In the genomic region with DNA sequence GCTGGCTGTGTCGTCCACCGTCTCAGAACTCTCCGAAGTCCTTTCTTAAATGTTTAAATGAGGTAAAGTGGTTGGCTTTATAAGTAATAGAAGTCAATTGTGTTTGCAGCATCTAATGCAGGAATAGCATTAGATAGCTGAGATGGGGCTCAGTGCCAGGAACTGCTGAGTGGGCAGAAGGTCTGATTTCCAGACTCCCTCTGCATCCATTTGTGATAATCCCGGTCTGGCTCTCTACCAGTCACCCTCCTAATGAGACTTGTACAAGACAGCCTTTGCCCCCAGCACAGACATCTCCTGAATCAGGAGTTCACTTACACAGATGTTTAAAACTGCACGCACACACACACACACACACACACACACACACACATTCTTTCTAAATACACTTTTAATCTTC, we compare ENCODE assay signal across 19 mouse cellular contexts.
A peak's percentile ranks its signal among the peaks of the same experiment; 100 is the strongest.
DNase-seq lines count a peak whose midpoint lies in the region; ATAC-seq and TF ChIP-seq lines count a peak whose summit lies in the region.
"Had no signal": no experiment of that assay in that cellular context is flagged by ENCODE, and none has a peak within 500 bp of the region (broad histone marks: within the 10 kb centered on the region; RNA-seq: fewer than 3 reads in every experiment).

No protein-coding gene starts in this region.

- no peak for TF ChIP-seq CTCF in forebrain, postnatal 0 days (IDR thresholded peaks at IDR 0.05; ENCODE audit: low read depth)

- H3K9me3 ChIP-seq in forebrain, postnatal 0 days (ENCODE audit: low read length), result no peaks in the 10 kb centered on the region
- no peaks in the 10 kb centered on the region for H3K9me3 ChIP-seq in forebrain, embryonic 12.5 days
- H3K9me3 ChIP-seq: embryonic facial prominence, embryonic 13.5 days; heart, embryonic 12.5 days; limb, embryonic 15.5 days; midbrain, embryonic 12.5 days had no signal

- ATAC-seq in forebrain, postnatal 0 days, result no peak; the same call in 1 of the 2 replicates
- ATAC-seq in forebrain, embryonic 12.5 days (ENCODE audit: low FRiP score), result no peak
- ATAC-seq: liver, postnatal 0 days had no signal

- H3K27me3 ChIP-seq in forebrain, postnatal 0 days (ENCODE audit: insufficient read depth, low read length), result no peaks in the 10 kb centered on the region
- H3K27me3 ChIP-seq in forebrain, embryonic 12.5 days, result no peaks in the 10 kb centered on the region
- H3K27me3 ChIP-seq: heart, embryonic 12.5 days; limb, embryonic 15.5 days; midbrain, embryonic 12.5 days had no signal

- H3K27ac ChIP-seq in forebrain, postnatal 0 days (ENCODE audit: low read depth, low read length), result no peak overlapping the region
- H3K27ac ChIP-seq in forebrain, embryonic 12.5 days, result no peak overlapping the region
- H3K27ac ChIP-seq: embryonic facial prominence, embryonic 13.5 days; left cerebral cortex, adult 2 months; limb, embryonic 15.5 days; midbrain, embryonic 12.5 days had no signal

- DNase-seq in forebrain, postnatal 0 days, result peak; percentile 41
- peak; percentile 91 for DNase-seq in left cerebral cortex, postnatal 4 days
- no peak for DNase-seq in left cerebral cortex, adult 18-20 months (ENCODE audit: low spot score in 2 of 2)
- DNase-seq in right cerebral cortex, postnatal 14 days, result peak; percentile 5
- DNase-seq in right cerebral cortex, postnatal 36 days (ENCODE audit: low spot score in 2 of 2), result no peak
- DNase-seq in yolk sac, embryonic 10.5 days (ENCODE audit: low spot score), result peak; percentile 8
- no peak for DNase-seq in urinary bladder, postnatal 4 days (ENCODE audit: low spot score in 2 of 2)
- DNase-seq: adrenal gland, postnatal 25 days; heart, postnatal 36 days; kidney, postnatal 4 days; liver, postnatal 0 days; lung, postnatal 36 days; thymus, postnatal 25 days had no signal

- H3K4me3 ChIP-seq in forebrain, postnatal 0 days (ENCODE audit: low read depth, low read length), result no peak overlapping the region
- no peak overlapping the region for H3K4me3 ChIP-seq in forebrain, embryonic 12.5 days (replicated peaks)
- H3K4me3 ChIP-seq: embryonic facial prominence, embryonic 13.5 days; heart, embryonic 12.5 days; left cerebral cortex, adult 2 months; limb, embryonic 15.5 days; midbrain, embryonic 12.5 days had no signal

- peaks cover 6% of the 10 kb centered on the region; the same call in 1 of the 2 replicates for H3K4me1 ChIP-seq in forebrain, postnatal 0 days (ENCODE audit: insufficient read depth)
- H3K4me1 ChIP-seq in forebrain, embryonic 12.5 days, result peaks cover 8% of the 10 kb centered on the region; the same call in 1 of the 2 replicates
- H3K4me1 ChIP-seq: heart, embryonic 12.5 days; limb, embryonic 15.5 days had no signal

- H3K4me2 ChIP-seq in forebrain, postnatal 0 days (ENCODE audit: low read depth), result no peak overlapping the region
- no peak overlapping the region for H3K4me2 ChIP-seq in forebrain, embryonic 12.5 days
- H3K4me2 ChIP-seq: embryonic facial prominence, embryonic 13.5 days; heart, embryonic 12.5 days; limb, embryonic 15.5 days; midbrain, embryonic 12.5 days had no signal

- intact Hi-C loops in left cerebral cortex, postnatal 4 days (cut with DNase I), result no loop called here

- 54% methylated on average over 5 of the region's 5 CpGs for WGBS in forebrain, postnatal 0 days
- WGBS in forebrain, embryonic 12.5 days, result 78% methylated on average over 5 of the region's 5 CpGs

- no peaks in the 10 kb centered on the region for H3K36me3 ChIP-seq in forebrain, postnatal 0 days (ENCODE audit: insufficient read depth)
- no peaks in the 10 kb centered on the region for H3K36me3 ChIP-seq in forebrain, embryonic 12.5 days (replicated peaks)
- H3K36me3 ChIP-seq: embryonic facial prominence, embryonic 13.5 days; heart, embryonic 12.5 days; limb, embryonic 15.5 days; midbrain, embryonic 12.5 days had no signal

- no peak overlapping the region for H3K9ac ChIP-seq in forebrain, postnatal 0 days
- no peak overlapping the region for H3K9ac ChIP-seq in forebrain, embryonic 12.5 days
- H3K9ac ChIP-seq: embryonic facial prominence, embryonic 13.5 days; heart, embryonic 12.5 days; limb, embryonic 15.5 days; liver, postnatal 0 days; midbrain, embryonic 12.5 days had no signal

Comparison
In these comparisons a context has a peak if more than half of its experiments do, and no peak if none do; other contexts are left out.
1. DNase-seq: peak in forebrain, postnatal 0 days (single experiment), left cerebral cortex, postnatal 4 days (single experiment), right cerebral cortex, postnatal 14 days (single experiment) and yolk sac, embryonic 10.5 days (single experiment); none in left cerebral cortex, adult 18-20 months (0 of 2), right cerebral cortex, postnatal 36 days (0 of 2) and urinary bladder, postnatal 4 days (0 of 2).